Mouse (Mus musculus) v-Abl transformed pro-B cells (cell line): ENCODE measurements at regions not wholly inside any gene's neighbourhood (a gene's known extent, or its start where the extent isn't known, plus 50 kb on each side); places are given as distances from the start of the nearest gene placed in this dataset.

Experiments
- in situ Hi-C, 2 experiments: fragments of 400-800 bp; cut with MboI; formaldehyde crosslinking; loops; one replicate each; pipeline ENCODE4 v1.15.1; 2025; ENCODE audit not compliant: unreplicated experiment in 2 of 2

GRCm38 (mm10) chr9:87784872-87785271 is 53.8 kb upstream of the Tbx18 start:
- in situ Hi-C loops: no loop called here

GRCm38 (mm10) chr9:87811746-87812145 is 80.7 kb upstream of the Tbx18 start:
- in situ Hi-C loops: no loop called here

- in situ Hi-C loops: no loop called here
These were observed 91.2 kb upstream of the Tbx18 start for GRCm38 (mm10) chr9:87822276-87822675.

GRCm38 (mm10) chr9:87824691-87825230 is 93.7 kb upstream of the Tbx18 start:
- in situ Hi-C loops: no loop called here

- in situ Hi-C loops: no loop called here
These were observed 112.8 kb upstream of the Tbx18 start for GRCm38 (mm10) chr9:87843898-87844297.

- in situ Hi-C loops: no loop called here
These were observed 113.4 kb upstream of the Tbx18 start for GRCm38 (mm10) chr9:87844453-87844852.

- in situ Hi-C loops: no loop called here
These were observed 117.8 kb upstream of the Tbx18 start for GRCm38 (mm10) chr9:87848882-87849281.

- in situ Hi-C loops: no loop called here
These were observed 119.1 kb upstream of the Tbx18 start for GRCm38 (mm10) chr9:87850133-87850532.

GRCm38 (mm10) chr9:87861588-87861987 is 130.5 kb upstream of the Tbx18 start:
- in situ Hi-C loops: no loop called here

- in situ Hi-C loops: no loop called here
These were observed 134.2 kb upstream of the Tbx18 start for GRCm38 (mm10) chr9:87865236-87865635.

- in situ Hi-C loops: no loop called here
These were observed 141.4 kb upstream of the Tbx18 start for GRCm38 (mm10) chr9:87872384-87872905.

GRCm38 (mm10) chr9:87882587-87882986 is 151.5 kb upstream of the Tbx18 start:
- in situ Hi-C loops: no loop called here

- in situ Hi-C loops: no loop called here
These were observed 152.0 kb upstream of the Tbx18 start for GRCm38 (mm10) chr9:87883069-87883468.

GRCm38 (mm10) chr9:87894051-87894450 is 163.0 kb upstream of the Tbx18 start:
- in situ Hi-C loops: no loop called here

GRCm38 (mm10) chr9:87894596-87894995 is 163.5 kb upstream of the Tbx18 start:
- in situ Hi-C loops: no loop called here

- in situ Hi-C loops: no loop called here
These were observed 164.5 kb upstream of the Tbx18 start for GRCm38 (mm10) chr9:87895526-87895925.

- in situ Hi-C loops: no loop called here
These were observed 166.3 kb upstream of the Tbx18 start for GRCm38 (mm10) chr9:87897336-87897735.

- in situ Hi-C loops: no loop called here
These were observed 168.3 kb upstream of the Tbx18 start for GRCm38 (mm10) chr9:87899368-87899767.

- in situ Hi-C loops: no loop called here
These were observed 168.7 kb upstream of the Tbx18 start for GRCm38 (mm10) chr9:87899800-87900199.

- in situ Hi-C loops: no loop called here
These were observed 190.2 kb upstream of the Tbx18 start for GRCm38 (mm10) chr9:87921291-87921690.

GRCm38 (mm10) chr9:87925151-87925550 is 194.1 kb upstream of the Tbx18 start:
- in situ Hi-C loops: no loop called here

- in situ Hi-C loops: no loop called here
These were observed 202.2 kb upstream of the Tbx18 start for GRCm38 (mm10) chr9:87933230-87933629.

GRCm38 (mm10) chr9:87952426-87952825 is 221.4 kb upstream of the Tbx18 start:
- in situ Hi-C loops: no loop called here
